Mouse (Mus musculus) heart, adult 2 months (tissue): ENCODE measurements around the gene Slc52a3.

Source experiments
- CTCF ChIP-seq: fragments of 200-600 bp; IDR thresholded peaks from 2 replicates; pipeline ENCODE4 v1.8.1; 2022; ENCODE audit warnings: antibody characterized with exemption, mild to moderate bottlenecking, moderate library complexity
- POLR2A ChIP-seq: fragments of 200-500 bp; IDR thresholded peaks from 2 replicates; pipeline ENCODE4 v1.6.1; 2011; ENCODE audit warnings: mild to moderate bottlenecking, low read depth, low read length, control low read depth; ENCODE audit not compliant: insufficient read depth

DNA sequence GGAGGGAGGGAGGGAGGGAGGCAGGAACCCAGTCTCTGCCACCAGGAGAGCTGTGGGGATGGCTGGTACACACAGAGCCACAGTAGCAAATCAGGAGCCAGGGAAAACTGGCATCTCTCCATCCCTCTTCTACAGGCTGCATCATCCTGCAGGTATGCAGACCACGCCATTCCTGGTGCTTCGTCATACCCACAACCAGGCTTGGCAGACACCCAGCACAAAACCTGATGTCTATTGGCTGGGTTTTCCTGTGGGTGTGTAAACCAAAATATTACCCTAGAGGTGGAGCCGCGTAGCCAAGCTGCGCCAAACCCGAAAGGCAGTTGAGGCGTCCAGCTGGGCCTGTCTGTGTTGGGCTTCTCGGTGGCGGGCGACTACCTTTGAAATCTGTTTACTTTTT, 33.8 kb upstream of the Slc52a3 start:
- TF ChIP-seq POLR2A (no peak), CTCF (no peak)
